Mouse (Mus musculus) kidney, adult 2 months (tissue): ENCODE results near the gene Cdk15. TPM values are rescaled to one million over a fixed set of nuclear protein-coding genes. Genes with fewer than 3 reads are reported as not detected.
A peak's percentile ranks its signal among the peaks of the same experiment; 100 is the strongest.

Experiments
- DNase-seq: peaks from one replicate; pipeline ENCODE4 v3.0.0; 2021
- H3K27ac ChIP-seq: fragments of 200-500 bp; 2 replicates; pipeline ENCODE4 v1.5.1; 2012; ENCODE audit warnings: low read depth, low read length, control low read depth, inconsistent platforms; ENCODE audit not compliant: insufficient read depth
- H3K27me3 ChIP-seq: fragments of 200-500 bp; replicated peaks from 2 replicates; pipeline ENCODE4 v1.6.1; 2012; ENCODE audit warnings: mild to moderate bottlenecking, moderate library complexity, low read length, inconsistent platforms; ENCODE audit not compliant: control insufficient read depth, insufficient read depth
- H3K36me3 ChIP-seq: fragments of 200-500 bp; 2 replicates; pipeline ENCODE4 v1.6.1; 2012; ENCODE audit warnings: mild to moderate bottlenecking, moderate library complexity, low read length, inconsistent platforms; ENCODE audit not compliant: control insufficient read depth, insufficient read depth
- H3K4me1 ChIP-seq: fragments of 200-500 bp; 2 replicates; pipeline ENCODE4 v1.6.1; 2011; ENCODE audit warnings: low read length; ENCODE audit not compliant: control insufficient read depth, insufficient read depth
- H3K4me3 ChIP-seq: fragments of 200-500 bp; 2 replicates; pipeline ENCODE4 v1.5.1; 2011; ENCODE audit warnings: mild to moderate bottlenecking, low read depth, low read length, control low read depth; ENCODE audit not compliant: insufficient read depth
- CTCF ChIP-seq: fragments of 200-500 bp; conservative IDR thresholded peaks from 2 replicates; pipeline ENCODE4 v1.5.1; 2011; ENCODE audit warnings: low read depth, mild to moderate bottlenecking, control low read depth, low read length, moderate library complexity, mixed read lengths; ENCODE audit not compliant: insufficient read depth, insufficient read length
- POLR2A ChIP-seq: fragments of 200-500 bp; IDR thresholded peaks from one replicate; pipeline ENCODE4 v1.6.1; 2011; ENCODE audit warnings: low read depth, low read length, control low read depth
- WGBS: fragments of 180-500 bp; shearing (Covaris S2); methylation state at CpG from one replicate; pipeline ENCODE4 v1.1.7; 2018; 5-methylcytosine and 5-hydroxymethylcytosine counted together
- polyA plus RNA-seq: library from polyadenylated mRNA; depleted of rRNA; stranded (reverse); fragments of >200 nt; gene quantifications from 2 replicates; pipeline ENCODE4 v1.2.3, GENCODE M21; 2012

Cdk15 gene
- polyA plus RNA-seq, 1 experiment: 0.13 TPM

DNA sequence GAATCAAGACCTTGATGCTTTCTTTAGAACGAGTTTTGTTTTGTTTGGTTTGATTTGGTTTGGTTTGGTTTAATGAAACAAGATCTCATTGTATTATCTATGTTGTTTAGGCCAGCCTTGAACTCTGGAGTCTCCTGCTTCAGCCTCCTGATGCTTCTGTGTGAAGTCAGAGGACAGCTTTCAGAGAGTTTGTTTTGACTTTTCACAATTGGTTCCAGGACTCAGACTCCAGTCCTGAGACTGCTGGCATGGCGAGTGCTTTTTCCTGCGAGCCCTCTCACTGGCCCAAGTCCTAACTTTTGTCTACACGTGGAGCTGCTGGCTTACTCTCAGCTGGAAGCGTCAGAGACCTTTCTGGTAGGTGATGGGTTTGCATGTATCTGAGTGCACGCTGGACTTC, 128.9 kb downstream of the Cdk15 start:
- Histone ChIP-seq H3K27ac (no peak overlapping the region), H3K36me3 (no peaks in the 10 kb centered on the region), H3K4me3 (no peak overlapping the region), H3K4me1 (no peaks in the 10 kb centered on the region), H3K27me3 (no peaks in the 10 kb centered on the region)
- TF ChIP-seq POLR2A (no peak), CTCF (no peak)
- WGBS: 85% methylated on average over 6 of the region's 6 CpGs
- DNase-seq: no peak

DNA sequence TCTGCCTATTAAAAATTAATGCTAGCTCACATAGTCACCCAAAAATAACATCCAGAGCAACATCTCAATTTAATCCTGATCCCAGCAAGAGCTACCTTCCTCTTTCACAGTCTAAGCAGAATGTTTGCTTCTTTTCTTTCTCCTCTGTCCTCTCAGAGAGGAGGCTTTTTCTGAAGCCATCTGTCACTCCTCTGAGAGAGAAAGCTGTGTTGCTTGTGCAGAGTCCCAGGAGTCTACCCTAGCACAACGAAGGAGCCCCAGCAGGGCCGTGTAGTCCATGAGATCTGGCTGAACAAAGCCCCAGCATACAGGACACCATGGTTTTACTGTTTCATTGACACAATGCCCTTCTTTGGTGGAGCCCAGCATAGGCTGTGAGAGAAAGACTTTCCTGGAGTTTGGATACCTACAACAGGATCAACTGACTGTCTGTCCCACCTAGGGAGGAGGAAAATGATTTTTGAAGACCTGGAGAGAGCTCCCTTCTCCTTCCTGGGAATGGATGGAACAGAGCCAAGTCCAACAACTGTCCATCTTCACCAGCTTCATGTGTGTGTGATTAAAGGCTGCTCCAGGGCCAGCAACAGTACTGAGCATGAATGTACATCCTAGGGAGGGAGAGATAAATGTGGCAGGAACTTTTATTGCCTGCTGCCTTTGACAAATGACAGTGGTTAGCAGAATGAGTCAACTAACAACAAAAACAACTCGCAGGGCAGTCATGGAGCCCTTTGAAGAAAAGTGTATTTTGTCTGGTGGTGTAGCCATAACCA, 131.0 kb downstream of the Cdk15 start:
- H3K4me3 ChIP-seq: no peak overlapping the region
- 46% methylated on average over 3 of the region's 3 CpGs for WGBS
- no peaks in the 10 kb centered on the region for H3K27me3 ChIP-seq
- no peaks in the 10 kb centered on the region for H3K36me3 ChIP-seq
- no peak overlapping the region for H3K27ac ChIP-seq
- no peaks in the 10 kb centered on the region for H3K4me1 ChIP-seq
- DNase-seq: no peak
- TF ChIP-seq POLR2A: no peak
- TF ChIP-seq CTCF: no peak

DNA sequence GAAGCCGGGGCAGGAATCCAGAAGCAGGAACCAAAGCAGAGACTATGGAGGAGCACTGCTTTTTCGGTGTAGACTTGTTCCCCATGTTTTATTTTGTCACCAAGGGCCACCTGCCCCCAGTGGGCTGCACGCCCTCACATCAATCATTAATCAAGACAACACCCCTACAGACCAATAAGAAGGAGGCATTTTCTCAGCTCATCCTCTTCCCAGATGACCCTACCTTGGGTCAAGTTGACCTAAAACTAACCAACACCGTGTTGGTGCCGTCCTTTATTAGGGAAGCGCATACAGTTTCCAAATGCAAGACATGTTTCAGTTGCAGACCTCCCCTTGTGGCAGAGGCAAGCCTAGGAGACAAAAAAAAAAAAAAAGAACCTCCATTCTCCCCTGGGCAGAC, 132.5 kb downstream of the Cdk15 start:
- no peaks in the 10 kb centered on the region for H3K36me3 ChIP-seq
- no peaks in the 10 kb centered on the region for H3K4me1 ChIP-seq
- no peak overlapping the region for H3K27ac ChIP-seq
- TF ChIP-seq CTCF (no peak; the same call in 1 of the 2 replicates), POLR2A (no peak)
- WGBS: 83% methylated on average over 6 of the region's 6 CpGs
- H3K4me3 ChIP-seq: no peak overlapping the region
- H3K27me3 ChIP-seq: no peaks in the 10 kb centered on the region
- DNase-seq: no peak

DNA sequence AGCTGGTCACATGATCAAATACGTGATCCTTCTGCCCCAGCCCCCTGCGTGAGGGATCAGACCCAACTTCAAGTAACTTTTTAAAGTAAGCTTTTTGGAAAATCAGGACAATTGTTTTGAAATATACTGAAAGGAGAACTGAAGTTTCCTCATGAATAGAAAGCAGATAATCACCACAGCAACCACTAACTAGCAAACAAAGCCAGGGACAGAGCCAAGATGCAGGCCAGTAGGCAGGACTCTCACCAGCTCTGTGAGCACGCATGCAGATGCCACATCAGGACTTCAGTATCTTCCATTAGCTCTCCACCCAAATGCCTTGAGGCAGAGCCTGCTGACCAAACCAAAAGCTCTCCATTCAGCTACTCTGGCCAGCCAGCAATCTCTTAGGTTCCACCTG, 135.0 kb downstream of the Cdk15 start:
- DNase-seq: no peak
- H3K4me3 ChIP-seq: no peak overlapping the region
- no peaks in the 10 kb centered on the region for H3K4me1 ChIP-seq
- WGBS: 67% methylated on average over 3 of the region's 3 CpGs
- H3K27ac ChIP-seq: no peak overlapping the region
- no peaks in the 10 kb centered on the region for H3K36me3 ChIP-seq
- no peaks in the 10 kb centered on the region for H3K27me3 ChIP-seq
- no peak for TF ChIP-seq POLR2A
- no peak for TF ChIP-seq CTCF

DNA sequence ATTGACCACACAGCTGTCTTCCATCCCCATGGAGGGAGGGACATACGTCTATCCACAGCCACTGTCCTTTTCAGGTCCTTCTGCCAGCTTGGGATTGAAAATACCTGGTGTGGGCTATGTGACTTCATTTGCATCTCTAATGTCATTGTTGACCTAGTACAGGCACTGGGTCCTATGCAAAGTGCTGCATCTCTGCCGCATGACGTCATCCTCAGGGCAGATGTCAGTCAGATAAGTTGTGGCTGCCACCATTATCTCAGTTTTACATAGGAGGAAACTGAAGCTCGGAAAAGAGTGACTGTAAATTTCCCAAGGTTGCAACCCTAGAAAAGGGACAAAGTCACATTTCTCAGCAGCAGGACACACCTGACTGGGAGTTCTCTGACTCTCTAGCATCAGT, 137.4 kb downstream of the Cdk15 start:
- TF ChIP-seq CTCF (no peak), POLR2A (no peak)
- no peak for DNase-seq
- no peak overlapping the region for H3K4me3 ChIP-seq
- WGBS: 57% methylated on average over 4 of the region's 4 CpGs
- no peaks in the 10 kb centered on the region for H3K4me1 ChIP-seq
- H3K27ac ChIP-seq: no peak overlapping the region
- H3K27me3 ChIP-seq: no peaks in the 10 kb centered on the region
- H3K36me3 ChIP-seq: no peaks in the 10 kb centered on the region

DNA sequence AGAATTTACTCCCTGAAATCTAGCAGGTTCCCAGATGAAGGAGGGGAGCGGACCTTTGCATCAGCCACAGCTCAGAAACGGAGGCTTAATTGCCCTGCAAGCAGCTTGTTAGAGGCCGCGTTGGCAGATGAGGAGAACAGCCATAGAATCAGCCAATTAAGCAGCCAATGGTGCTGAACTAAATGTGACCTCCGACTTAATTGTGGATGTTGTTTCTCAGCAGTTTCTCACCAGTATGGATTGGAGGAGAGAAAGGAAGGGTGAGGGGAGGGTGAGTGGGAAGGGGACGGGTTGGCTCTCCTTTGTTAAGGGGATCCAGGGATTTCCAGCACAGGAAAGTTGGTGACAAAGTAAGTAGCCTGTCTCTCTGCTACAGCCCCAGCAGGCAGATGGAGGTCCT, 137.9 kb downstream of the Cdk15 start:
- Histone ChIP-seq H3K4me1 (no peaks in the 10 kb centered on the region), H3K27me3 (no peaks in the 10 kb centered on the region), H3K36me3 (no peaks in the 10 kb centered on the region), H3K27ac (no peak overlapping the region), H3K4me3 (no peak overlapping the region)
- 32% methylated on average over 6 of the region's 6 CpGs for WGBS
- peak; percentile 32 for DNase-seq
- TF ChIP-seq CTCF (no peak), POLR2A (no peak)

DNA sequence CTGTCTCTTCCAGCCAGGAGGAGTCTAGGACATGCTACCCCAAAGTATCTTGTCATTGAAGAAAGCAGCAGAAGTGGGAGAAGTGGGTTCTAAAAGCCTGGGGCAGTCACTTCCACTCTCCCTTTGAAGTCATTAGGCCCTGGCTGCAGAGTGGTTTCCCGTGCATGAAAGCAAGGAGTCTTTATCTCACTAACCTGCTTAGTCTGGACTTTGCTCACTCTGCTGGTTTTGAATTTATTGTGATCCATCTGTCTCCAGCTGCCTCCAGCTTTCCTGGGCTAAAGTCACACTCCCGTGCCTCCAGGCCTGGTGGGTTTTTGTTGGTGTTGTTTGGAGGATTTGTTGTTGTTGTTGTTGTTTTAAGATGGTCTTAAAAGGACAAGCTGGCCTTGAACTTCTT, 139.3 kb downstream of the Cdk15 start:
- TF ChIP-seq POLR2A: no peak
- TF ChIP-seq CTCF: no peak
- H3K27ac ChIP-seq: no peak overlapping the region
- 55% methylated on average over 2 of the region's 2 CpGs for WGBS
- H3K27me3 ChIP-seq: no peaks in the 10 kb centered on the region
- H3K4me3 ChIP-seq: no peak overlapping the region
- peak; percentile 18 for DNase-seq
- H3K36me3 ChIP-seq: no peaks in the 10 kb centered on the region
- no peaks in the 10 kb centered on the region for H3K4me1 ChIP-seq
